Mouse (Mus musculus) heart, adult 9 months (tissue): Measurements from ENCODE around the gene Ift122.

ENCODE experiments used
- DNase-seq, 2 experiments: peaks; one replicate each; pipeline ENCODE4 v3.0.0; 2022; ENCODE audit warnings: low spot score in 2 of 2

The Ift122 gene

GRCm38 (mm10) chr6:115891497-115892061 lies 38.3 kb downstream of the Ift122 start:
- DNase-seq = peak in 1 of 2 experiments; percentile 32

GRCm38 (mm10) chr6:115892363-115892762 lies 39.1 kb downstream of the Ift122 start:
- DNase-seq = no peak

- no peak for DNase-seq
These were observed 43.1 kb downstream of the Ift122 start for GRCm38 (mm10) chr6:115896346-115896745.

GRCm38 (mm10) chr6:115897117-115897516 lies 43.8 kb downstream of the Ift122 start:
- peak; percentile 85 to 87 for DNase-seq

- DNase-seq = no peak
These were observed 44.8 kb downstream of the Ift122 start for GRCm38 (mm10) chr6:115897926-115898520.

- DNase-seq = peak; percentile 83 to 85
These were observed 47.8 kb downstream of the Ift122 start for GRCm38 (mm10) chr6:115901062-115901461.

GRCm38 (mm10) chr6:115901489-115901931 lies 48.2 kb downstream of the Ift122 start:
- DNase-seq = peak; percentile 85 to 89

- no peak for DNase-seq
These were observed 49.3 kb downstream of the Ift122 start for GRCm38 (mm10) chr6:115902545-115902944.

GRCm38 (mm10) chr6:115905568-115905967 lies 52.3 kb downstream of the Ift122 start:
- peak; percentile 64 to 88 for DNase-seq

GRCm38 (mm10) chr6:115906455-115906854 lies 53.2 kb downstream of the Ift122 start:
- DNase-seq = no peak

GRCm38 (mm10) chr6:115906871-115907270 lies 53.6 kb downstream of the Ift122 start:
- no peak for DNase-seq

- no peak for DNase-seq
These were observed 55.2 kb downstream of the Ift122 start for GRCm38 (mm10) chr6:115908421-115908982.

GRCm38 (mm10) chr6:115909052-115909451 lies 55.8 kb downstream of the Ift122 start:
- no peak for DNase-seq

- peak; percentile 87 to 94 for DNase-seq
These were observed 56.7 kb downstream of the Ift122 start for GRCm38 (mm10) chr6:115909940-115910339.

GRCm38 (mm10) chr6:115911763-115912162 lies 58.5 kb downstream of the Ift122 start:
- peak in 1 of 2 experiments; percentile 69 for DNase-seq

- no peak for DNase-seq
These were observed 60.2 kb downstream of the Ift122 start for GRCm38 (mm10) chr6:115913482-115913881.

- no peak for DNase-seq
These were observed 61.4 kb downstream of the Ift122 start for GRCm38 (mm10) chr6:115914511-115915202.

GRCm38 (mm10) chr6:115915601-115916445 lies 62.6 kb downstream of the Ift122 start:
- DNase-seq = peak; percentile 53 to 67

- DNase-seq = no peak
These were observed 63.3 kb downstream of the Ift122 start for GRCm38 (mm10) chr6:115916611-115917010.

GRCm38 (mm10) chr6:115918615-115919014 lies 65.3 kb downstream of the Ift122 start:
- DNase-seq = no peak

GRCm38 (mm10) chr6:115919876-115920275 lies 66.6 kb downstream of the Ift122 start:
- DNase-seq = no peak

GRCm38 (mm10) chr6:115924829-115925228 lies 71.6 kb downstream of the Ift122 start:
- no peak for DNase-seq
